In the genomic region with DNA sequence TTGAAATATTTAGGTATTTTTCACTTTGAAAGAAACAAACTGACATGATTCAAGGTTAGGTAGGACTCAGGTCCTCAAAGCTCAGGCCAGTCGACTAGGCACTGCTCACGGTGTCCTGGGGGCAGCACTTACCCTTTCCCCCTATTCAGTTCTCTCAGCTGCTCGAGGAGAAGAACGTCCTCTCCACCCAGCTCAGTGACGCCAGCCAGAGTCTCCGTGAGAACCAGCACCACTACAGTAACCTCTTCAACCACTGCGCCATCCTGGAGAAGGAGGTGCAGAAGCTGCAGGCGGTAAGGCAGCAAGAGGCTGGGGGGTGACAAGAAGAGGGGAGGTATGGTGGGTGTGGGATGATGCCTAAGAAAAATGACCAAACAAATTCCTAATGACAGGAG, we compare ENCODE assay signal across 21 mouse cellular contexts. TPM values are rescaled to one million over a fixed set of nuclear protein-coding genes. Genes with fewer than 3 reads are reported as not detected.
DNase-seq lines count a peak whose midpoint lies in the region; TF ChIP-seq lines count a peak whose summit lies in the region.
"Had no signal": no experiment of that assay in that cellular context is flagged by ENCODE, and none has a peak within 500 bp of the region (broad histone marks: within the 10 kb centered on the region; RNA-seq: fewer than 3 reads in every experiment).

No protein-coding gene starts in this region.

- H3K27ac ChIP-seq in thymus, adult 2 months (ENCODE audit: control insufficient read depth, insufficient read depth, low read length): no peak overlapping the region
- peak overlapping the region; percentile 39 for H3K27ac ChIP-seq in CH12.LX (ENCODE audit: insufficient read depth, low read depth)

- H3K9ac ChIP-seq in CH12.LX (ENCODE audit: insufficient read depth, low read depth): peak overlapping the region; percentile 89; the same call in 1 of the 2 replicates

- WGBS in thymus, adult 2 months: 93% methylated on average over 8 of the region's 8 CpGs

- H3K4me3 ChIP-seq in thymus, adult 2 months (ENCODE audit: control insufficient read depth, insufficient read depth, low read length): no peak overlapping the region
- H3K4me3 ChIP-seq in CH12.LX (replicated peaks in 1 of 3; ENCODE audit: low read depth in 2 of 3, low read length in 2 of 3, poor library complexity in 1 of 3): peak overlapping the region in 1 of 3 experiments; percentile 61

- peak; percentile 86 for DNase-seq in heart, adult 11 months
- DNase-seq in heart, postnatal 25 days (ENCODE audit: low spot score): no peak
- peak; percentile 13 for DNase-seq in thymus, postnatal 14 days
- DNase-seq in thymus, adult 2 months: no peak
- DNase-seq in CH12.LX (ENCODE audit: extremely low read depth): no peak
- DNase-seq in induced T-regulatory cell, adult 2 months (ENCODE audit: low read depth): peak; percentile 33
- DNase-seq in cerebellum, adult 11 months: no peak
- no peak for DNase-seq in frontal cortex, postnatal 14 days (ENCODE audit: low spot score in 2 of 2)
- DNase-seq: adrenal gland, adult 2 months; adrenal gland, adult 8-10 months; adrenal gland, postnatal 10 days; adrenal gland, postnatal 14 days; adrenal gland, postnatal 25 days; adrenal gland, postnatal 36 days; B cell, adult 2 months; cerebellum, adult 11-12 months; cerebellum, adult 18-20 months; cerebellum, adult 2 months had no signal

- TF ChIP-seq EP300 in CH12.LX (IDR thresholded peaks at IDR 0.05; ENCODE audit: low read length): peak; percentile 23; the same call in 1 of the 2 replicates

- no peak for TF ChIP-seq CTCF in thymus, adult 2 months (IDR thresholded peaks at IDR 0.05; ENCODE audit: borderline replicate concordance, control insufficient read depth, extremely low read depth, insufficient read depth, low read length, poor library complexity)
- no peak for TF ChIP-seq CTCF in CH12.LX (conservative IDR thresholded peaks at IDR 0.05 in 1 of 2, IDR thresholded peaks at IDR 0.05 in 1 of 2; ENCODE audit: low read depth in 2 of 2, low read length in 2 of 2)

- H3K9me3 ChIP-seq in CH12.LX (replicated peaks; ENCODE audit: low read length): no peaks in the 10 kb centered on the region
- H3K9me3 ChIP-seq: G1E had no signal

- in situ Hi-C loops in CH12.LX (cut with MboI; ENCODE audit: low pct_ligation_motif_present, low pct_unique_long_range_greater_than_20kb, low sequenced_read_pairs): no loop called here

- intact Hi-C loops in heart, postnatal 25 days (cut with DNase I): no loop called here

- TF ChIP-seq RAD21 in CH12.LX (IDR thresholded peaks at IDR 0.05; ENCODE audit: low read depth, low read length): no peak

- TF ChIP-seq POLR2A in thymus, adult 2 months (IDR thresholded peaks at IDR 0.05; ENCODE audit: control insufficient read depth, extremely low read depth, insufficient read depth, low read length, poor library complexity): no peak
- no peak for TF ChIP-seq POLR2A in CH12.LX (IDR thresholded peaks at IDR 0.05; ENCODE audit: low read depth, low read length)

- H3K27me3 ChIP-seq in thymus, adult 2 months (ENCODE audit: control insufficient read depth, insufficient read depth, low read length): no peaks in the 10 kb centered on the region
- no peaks in the 10 kb centered on the region for H3K27me3 ChIP-seq in CH12.LX (replicated peaks)
- H3K27me3 ChIP-seq: Patski had no signal

- peak overlapping the region; percentile 79; the same call in 1 of the 2 replicates for H3K4me2 ChIP-seq in CH12.LX (ENCODE audit: insufficient read depth, low read depth, poor library complexity, severe bottlenecking)

- dilution Hi-C loops in CH12.LX (cut with MboI; ENCODE audit: extremely low pct_ligation_motif_present, extremely low pct_unique_long_range_greater_than_20kb, low sequenced_read_pairs): no loop called here

- 0 out of 2 replicates have a peak, but pooled peaks cover 11% of the 10 kb centered on the region for H3K36me3 ChIP-seq in thymus, adult 2 months (ENCODE audit: control insufficient read depth, insufficient read depth, low read length)
- peaks cover 56 to 80% of the 10 kb centered on the region in 2 experiments for H3K36me3 ChIP-seq in CH12.LX (replicated peaks in 1 of 2; ENCODE audit: control insufficient read depth in 1 of 2, insufficient read depth in 1 of 2, low read length in 1 of 2)

- peaks cover 38% of the 10 kb centered on the region for H3K79me2 ChIP-seq in CH12.LX (replicated peaks; ENCODE audit: control insufficient read depth, extremely low read depth, insufficient read depth, poor library complexity, severe bottlenecking)

- H3K4me1 ChIP-seq in thymus, adult 2 months (replicated peaks; ENCODE audit: control insufficient read depth, insufficient read depth, low read length): peaks cover 42% of the 10 kb centered on the region
- peaks cover 37 to 78% of the 10 kb centered on the region in 2 experiments for H3K4me1 ChIP-seq in CH12.LX (ENCODE audit: control insufficient read depth in 1 of 2, insufficient read depth in 2 of 2)

TF ChIP-seq in CH12.LX, 34 proteins besides CTCF, POLR2A, EP300 and RAD21:
- TF ChIP-seq ETS1 (conservative IDR thresholded peaks at IDR 0.05; ENCODE audit: low read depth, low read length): no peak
- no peak for TF ChIP-seq IRF4 (IDR thresholded peaks at IDR 0.05; ENCODE audit: low read depth, low read length)
- no peak for TF ChIP-seq HCFC1 (IDR thresholded peaks at IDR 0.05; ENCODE audit: low read depth, low read length)
- TF ChIP-seq BHLHE40 (IDR thresholded peaks at IDR 0.05; ENCODE audit: low read depth, low read length): 0 out of 2 replicates have a peak, but pooled peaks have one; percentile 19
- no peak for TF ChIP-seq ELF1 (IDR thresholded peaks at IDR 0.05; ENCODE audit: low read depth, low read length)
- peak; percentile 31; the same call in 1 of the 2 replicates for TF ChIP-seq MAX (IDR thresholded peaks at IDR 0.05; ENCODE audit: low read length)
- TF ChIP-seq CHD1 (IDR thresholded peaks at IDR 0.05; ENCODE audit: low read depth, low read length): peak; percentile 71; the same call in 1 of the 2 replicates
- no peak for TF ChIP-seq JUND (conservative IDR thresholded peaks at IDR 0.05; ENCODE audit: low read depth, low read length)
- TF ChIP-seq USF2 (conservative IDR thresholded peaks at IDR 0.05; ENCODE audit: low read depth, low read length): no peak
- no peak for TF ChIP-seq CHD2 (IDR thresholded peaks at IDR 0.05; ENCODE audit: low read length)
- no peak for TF ChIP-seq E2F4 (IDR thresholded peaks at IDR 0.05; ENCODE audit: insufficient replicate concordance, low read depth, low read length)
- 0 out of 2 replicates have a peak, but pooled peaks have one; percentile 48 for TF ChIP-seq ZMIZ1 (IDR thresholded peaks at IDR 0.05; ENCODE audit: low read depth, low read length)
- no peak for TF ChIP-seq MXI1 (IDR thresholded peaks at IDR 0.05; ENCODE audit: low read depth, low read length)
- no peak; the same call in 1 of the 2 replicates for TF ChIP-seq TCF12 (IDR thresholded peaks at IDR 0.05; ENCODE audit: low read depth, low read length)
- TF ChIP-seq KAT2A (IDR thresholded peaks at IDR 0.05; ENCODE audit: insufficient replicate concordance, low read length): 0 out of 2 replicates have a peak, but pooled peaks have one; percentile 30
- TF ChIP-seq JUN (IDR thresholded peaks at IDR 0.05; ENCODE audit: insufficient read depth, low read depth, low read length): no peak

RNA-seq across cellular contexts. Expression of gene Hcls1, which starts 6.7 kb away (rescaled TPM):
- total RNA-seq in heart, postnatal 25 days (2021): 1 to 10 TPM; 7.3 to 7.4 TPM
- polyA plus RNA-seq in thymus, adult 2 months (2012; rRNA removed): 118 and 132 TPM in 2 replicates
- total RNA-seq in CH12.LX (2012; rRNA removed) (302 and 332 TPM in 2 replicates), CH12.LX (2014; rRNA removed) (206 and 222 TPM in 2 replicates)
- 537 and 750 TPM in 2 replicates for polyA plus RNA-seq in CH12.LX (2012; ENCODE audit: insufficient read length, low read depth)
- polyA plus RNA-seq: C2C12, Patski had no signal

RNA-seq across cellular contexts. Expression of gene Golgb1, which starts 53.2 kb away (rescaled TPM):
- 10 to 100 TPM; 37.9 to 43.5 TPM for total RNA-seq in heart, postnatal 25 days (2021)
- polyA plus RNA-seq in thymus, adult 2 months (2012; rRNA removed): 46.6 and 47.6 TPM in 2 replicates
- 69.8 and 96.8 TPM in 2 replicates for total RNA-seq in CH12.LX (2012; rRNA removed)
- total RNA-seq in CH12.LX (2014; rRNA removed): 65.6 and 66.7 TPM in 2 replicates
- polyA plus RNA-seq in CH12.LX (2012; ENCODE audit: insufficient read length, low read depth): 75.9 and 112 TPM in 2 replicates

RNA-seq across cellular contexts. Expression of gene Eaf2, which starts 53.3 kb away (rescaled TPM):
- total RNA-seq in heart, postnatal 25 days (2021): under 1 TPM; 0.59 to 0.86 TPM
- 0.65 and 1.2 TPM in 2 replicates for polyA plus RNA-seq in thymus, adult 2 months (2012; rRNA removed)
- total RNA-seq in CH12.LX (2012; rRNA removed): 7.4 and 8.1 TPM in 2 replicates
- total RNA-seq in CH12.LX (2014; rRNA removed): 5.0 and 7.1 TPM in 2 replicates
- 3.5 and 5.5 TPM in 2 replicates for polyA plus RNA-seq in CH12.LX (2012; ENCODE audit: insufficient read length, low read depth)
- polyA plus RNA-seq: adrenal gland, adult 2 months had no signal

Comparison
In these comparisons a context has a peak if more than half of its experiments do, and no peak if none do; other contexts are left out.
1. DNase-seq: peak in heart, adult 11 months (single experiment), thymus, postnatal 14 days (single experiment) and induced T-regulatory cell, adult 2 months (single experiment); none in heart, postnatal 25 days (single experiment), thymus, adult 2 months (single experiment), CH12.LX (single experiment), cerebellum, adult 11 months (single experiment) and frontal cortex, postnatal 14 days (0 of 2).
2. RNA of gene Hcls1, which starts 6.7 kb away (total RNA-seq): 206 to 332 TPM in CH12.LX; 7.3 to 7.4 TPM in heart, postnatal 25 days; every median in the first group is over 10 times any median in the second.